Mouse (Mus musculus): Measurements from ENCODE around the gene Coq9. TPM values are rescaled to one million over a fixed set of nuclear protein-coding genes. Genes with fewer than 3 reads are reported as not detected.

Coq9 gene
- polyA plus RNA-seq, 1 experiment from 2014 or later, result 114 TPM

GRCm38 (mm10) chr8:94863897-94864673, 26.0 kb downstream of the Coq9 start:
- no peaks in the 10 kb centered on the region for H3K27me3 ChIP-seq
- ChIA-PET POLR2A (interaction anchor here (0.6 to 1.3 kb wide), 2 partner anchors 8 to 905 kb away, joined by 3 to 4 read pairs; no protein-coding TSS in a partner anchor), CTCF (interaction anchor here (0.7 to 4.6 kb wide), 3 partner anchors 10 to 41 kb away, joined by 3 to 23 read pairs (median 3); partner anchors contain the start of gene Dok4)
- in situ Hi-C loops (cut with MboI; ENCODE audit: low pct_unique_long_range_greater_than_20kb), result no loop called here
- no peak for TF ChIP-seq CTCF (IDR thresholded peaks at IDR 0.05)
- DNase-seq (ENCODE audit: low read depth, low spot score) (no peak), ATAC-seq (no peak)

DNA sequence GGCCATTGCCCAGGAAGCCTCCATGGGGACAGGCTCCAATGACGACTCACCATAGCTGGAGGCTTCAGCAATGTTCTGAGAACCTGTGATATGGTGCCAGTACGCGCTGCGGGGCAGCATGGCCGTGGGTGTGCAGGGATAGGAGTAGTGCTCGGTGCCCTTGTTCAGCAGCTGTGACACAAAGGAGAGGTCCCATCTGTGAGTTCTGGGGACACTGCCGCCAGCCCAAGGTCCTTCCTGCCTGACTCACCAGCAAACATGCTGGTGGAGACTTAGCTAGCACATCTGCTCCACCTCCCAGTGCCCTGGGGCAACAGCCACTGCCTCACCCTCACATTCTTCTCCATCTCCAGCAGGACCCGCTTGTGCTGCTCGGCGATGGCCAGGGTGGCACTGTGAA, 27.2 kb downstream of the Coq9 start:
- in situ Hi-C loops (cut with MboI; ENCODE audit: low pct_unique_long_range_greater_than_20kb), result no loop called here
- no peaks in the 10 kb centered on the region for H3K27me3 ChIP-seq
- ATAC-seq (peak; percentile 29), DNase-seq (ENCODE audit: low read depth, low spot score) (no peak)
- ChIA-PET CTCF (interaction anchor here (4.6 kb wide), 1 partner anchor 9 kb away, joined by 23 read pairs; the partner anchor contains the start of gene Dok4), POLR2A (interaction anchor here (0.7 kb wide), 1 partner anchor 27 kb away, joined by 3 read pairs; no protein-coding TSS in a partner anchor)
- no peak for TF ChIP-seq CTCF (IDR thresholded peaks at IDR 0.05)

- POLR2A ChIA-PET, result interaction anchor here (0.6 to 1.0 kb wide), 5 partner anchors 10 to 80 kb away, joined by 3 to 5 read pairs (median 3); no protein-coding TSS in a partner anchor
- DNase-seq (ENCODE audit: low read depth, low spot score) (no peak), ATAC-seq (no peak)
- CTCF ChIA-PET, result interaction anchor here (1.0 to 4.6 kb wide), 4 partner anchors 7 to 45 kb away, joined by 3 to 23 read pairs (median 3); partner anchors contain the start of gene Dok4
- no peaks in the 10 kb centered on the region for H3K27me3 ChIP-seq
- in situ Hi-C loops (cut with MboI; ENCODE audit: low pct_unique_long_range_greater_than_20kb), result no loop called here
- TF ChIP-seq CTCF (IDR thresholded peaks at IDR 0.05), result no peak
Observed at GRCm38 (mm10) chr8:94866921-94867320, 28.8 kb downstream of the Coq9 start.

GRCm38 (mm10) chr8:94869146-94869545, 31.0 kb downstream of the Coq9 start:
- DNase-seq (ENCODE audit: low read depth, low spot score) (no peak), ATAC-seq (no peak)
- POLR2A ChIA-PET, result no interaction called here
- CTCF ChIA-PET, result interaction anchor here (1.8 kb wide), 1 partner anchor 54 kb away, joined by 6 read pairs; no protein-coding TSS in a partner anchor
- in situ Hi-C loops (cut with MboI; ENCODE audit: low pct_unique_long_range_greater_than_20kb), result no loop called here
- no peak for TF ChIP-seq CTCF (IDR thresholded peaks at IDR 0.05)
- no peaks in the 10 kb centered on the region for H3K27me3 ChIP-seq

- ChIA-PET CTCF (interaction anchor here (1.0 to 1.8 kb wide), 2 partner anchors 55 to 72 kb away, joined by 3 to 6 read pairs; no protein-coding TSS in a partner anchor), POLR2A (no interaction called here)
- ATAC-seq (no peak), DNase-seq (ENCODE audit: low read depth, low spot score) (no peak)
- in situ Hi-C loops (cut with MboI; ENCODE audit: low pct_unique_long_range_greater_than_20kb), result loop anchor here (5.0 kb wide), 1 partner anchor 37 kb away; no protein-coding TSS in a partner anchor
- no peak for TF ChIP-seq CTCF (IDR thresholded peaks at IDR 0.05)
- no peaks in the 10 kb centered on the region for H3K27me3 ChIP-seq
Observed at GRCm38 (mm10) chr8:94870003-94870402, 31.9 kb downstream of the Coq9 start.

- H3K27me3 ChIP-seq, result no peaks in the 10 kb centered on the region
- POLR2A ChIA-PET, result interaction anchor here (1.1 kb wide), 1 partner anchor 45 kb away, joined by 7 read pairs; no protein-coding TSS in a partner anchor
- CTCF ChIA-PET, result interaction anchor here (1.0 to 1.8 kb wide), 3 partner anchors 39 to 71 kb away, joined by 3 to 6 read pairs (median 3); no protein-coding TSS in a partner anchor
- no peak for ATAC-seq
- TF ChIP-seq CTCF (IDR thresholded peaks at IDR 0.05), result no peak
- in situ Hi-C loops (cut with MboI; ENCODE audit: low pct_unique_long_range_greater_than_20kb), result loop anchor here (5.0 kb wide), 1 partner anchor 37 kb away; no protein-coding TSS in a partner anchor
- DNase-seq (ENCODE audit: low read depth, low spot score), result no peak
Observed at GRCm38 (mm10) chr8:94870474-94871107, 32.5 kb downstream of the Coq9 start.

DNA sequence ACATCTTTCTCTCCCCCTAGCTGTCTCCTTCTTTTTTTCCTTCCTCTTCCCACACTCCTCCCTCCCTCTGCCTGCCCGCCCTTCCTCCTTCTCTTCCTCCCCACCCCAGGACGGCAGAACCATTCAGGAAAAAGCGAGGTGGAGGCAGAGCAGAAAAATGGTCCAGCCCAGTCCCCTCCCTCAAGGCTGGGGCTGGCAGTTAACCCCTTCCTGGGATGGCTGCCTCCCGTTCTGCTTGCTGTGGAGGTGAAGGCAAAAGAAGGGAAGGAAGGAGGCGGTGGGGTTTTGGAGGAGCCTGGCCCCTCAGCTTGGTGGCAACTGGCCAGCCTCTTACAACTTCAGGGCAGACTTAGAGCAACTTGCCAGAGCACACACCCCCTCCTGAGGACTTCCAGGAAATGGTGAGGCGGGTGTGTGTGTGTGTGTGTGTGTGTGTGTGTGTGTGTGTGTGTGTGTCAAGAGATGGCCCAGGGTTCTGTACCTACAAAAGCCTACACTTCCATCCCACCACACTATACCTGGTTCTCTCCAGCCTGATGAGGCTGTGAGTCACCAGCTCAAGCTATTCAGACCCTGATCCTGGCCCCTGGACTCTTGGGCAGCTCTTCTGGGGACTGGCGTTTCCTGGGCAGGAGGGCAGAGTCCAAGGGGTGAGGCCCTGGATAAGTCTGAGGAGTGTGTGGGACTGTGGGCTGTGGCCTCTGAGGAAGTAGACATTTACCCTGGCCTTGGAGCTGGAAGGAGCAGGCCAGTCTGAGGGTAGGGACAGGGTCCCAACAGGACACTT, 33.2 kb downstream of the Coq9 start:
- no peak for ATAC-seq
- in situ Hi-C loops (cut with MboI; ENCODE audit: low pct_unique_long_range_greater_than_20kb), result loop anchor here (5.0 kb wide), 1 partner anchor 36 kb away; no protein-coding TSS in a partner anchor
- POLR2A ChIA-PET, result interaction anchor here (0.9 to 1.1 kb wide), 2 partner anchors 8 to 44 kb away, joined by 3 to 7 read pairs; no protein-coding TSS in a partner anchor
- H3K27me3 ChIP-seq, result no peaks in the 10 kb centered on the region
- TF ChIP-seq CTCF (IDR thresholded peaks at IDR 0.05), result no peak
- CTCF ChIA-PET, result interaction anchor here (1.0 to 5.6 kb wide), 5 partner anchors 19 to 167 kb away, joined by 3 to 41 read pairs (median 3); no protein-coding TSS in a partner anchor
- no peak for DNase-seq (ENCODE audit: low read depth, low spot score)

DNA sequence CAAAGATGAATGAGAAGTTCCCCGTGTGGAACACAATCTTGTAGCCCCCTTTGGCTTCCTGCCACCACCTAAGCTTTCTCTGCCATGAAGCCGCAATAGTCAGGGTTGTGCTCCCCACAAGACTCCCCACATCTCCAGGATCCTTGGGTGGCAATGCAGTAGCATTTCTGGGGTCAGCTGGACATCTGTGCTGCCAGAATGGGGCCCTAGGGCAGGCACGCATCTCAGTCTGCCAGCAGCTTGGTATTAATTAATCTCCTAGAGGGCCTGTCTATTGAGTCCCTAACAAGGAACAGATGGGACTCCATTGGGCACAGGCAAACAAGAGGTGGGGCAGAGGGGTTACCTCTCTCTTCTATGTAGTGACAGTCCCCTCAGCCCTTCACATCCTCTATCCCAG, 34.0 kb downstream of the Coq9 start:
- DNase-seq (ENCODE audit: low read depth, low spot score) (no peak), ATAC-seq (no peak)
- H3K27me3 ChIP-seq, result no peaks in the 10 kb centered on the region
- POLR2A ChIA-PET, result interaction anchor here (0.7 to 1.1 kb wide), 3 partner anchors 8 to 43 kb away, joined by 3 to 7 read pairs (median 3); no protein-coding TSS in a partner anchor
- no peak for TF ChIP-seq CTCF (IDR thresholded peaks at IDR 0.05)
- CTCF ChIA-PET, result interaction anchor here (1.1 to 5.6 kb wide), 5 partner anchors 8 to 168 kb away, joined by 3 to 41 read pairs (median 3); no protein-coding TSS in a partner anchor
- in situ Hi-C loops (cut with MboI; ENCODE audit: low pct_unique_long_range_greater_than_20kb), result loop anchor here (5.0 kb wide), 1 partner anchor 35 kb away; no protein-coding TSS in a partner anchor

DNA sequence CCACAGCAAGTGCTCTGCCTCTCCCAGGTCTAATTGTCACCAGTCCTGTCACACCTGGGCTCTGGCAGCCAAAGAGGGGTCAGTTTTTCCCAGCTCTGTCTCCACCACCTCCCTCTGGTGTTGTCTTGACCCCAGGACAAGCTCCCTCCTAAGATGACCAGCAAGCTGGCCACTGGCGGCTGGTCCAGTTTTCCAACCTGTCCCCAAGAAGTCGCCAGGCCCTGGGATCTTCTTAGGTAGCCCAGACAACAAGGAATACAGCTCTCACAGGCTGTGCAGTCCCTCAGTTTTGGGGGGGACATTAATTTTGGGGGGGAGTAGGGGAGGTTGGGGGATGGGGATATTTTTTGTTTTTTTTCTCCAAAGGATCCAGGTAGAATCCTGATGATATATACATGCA, 34.5 kb downstream of the Coq9 start:
- H3K27me3 ChIP-seq, result no peaks in the 10 kb centered on the region
- ChIA-PET POLR2A (interaction anchor here (0.7 to 0.9 kb wide), 2 partner anchors 9 to 39 kb away, joined by 3 read pairs; no protein-coding TSS in a partner anchor), CTCF (interaction anchor here (1.1 to 5.6 kb wide), 5 partner anchors 8 to 169 kb away, joined by 3 to 41 read pairs (median 3); no protein-coding TSS in a partner anchor)
- in situ Hi-C loops (cut with MboI; ENCODE audit: low pct_unique_long_range_greater_than_20kb), result loop anchor here (5.0 kb wide), 1 partner anchor 35 kb away; no protein-coding TSS in a partner anchor
- DNase-seq (ENCODE audit: low read depth, low spot score) (no peak), ATAC-seq (no peak)
- TF ChIP-seq CTCF (IDR thresholded peaks at IDR 0.05), result no peak
